Mouse (Mus musculus) c-Kit-positive CD71-positive TER-119-positive erythroid progenitor cells, embryonic 14.5 days (primary cell): ENCODE data around the gene Trpm3.

Experiments used
- DNase-seq: peaks from one replicate; pipeline ENCODE4 v3.0.0-alpha.2; 2013; ENCODE audit warnings: low spot score

Trpm3 gene

DNA sequence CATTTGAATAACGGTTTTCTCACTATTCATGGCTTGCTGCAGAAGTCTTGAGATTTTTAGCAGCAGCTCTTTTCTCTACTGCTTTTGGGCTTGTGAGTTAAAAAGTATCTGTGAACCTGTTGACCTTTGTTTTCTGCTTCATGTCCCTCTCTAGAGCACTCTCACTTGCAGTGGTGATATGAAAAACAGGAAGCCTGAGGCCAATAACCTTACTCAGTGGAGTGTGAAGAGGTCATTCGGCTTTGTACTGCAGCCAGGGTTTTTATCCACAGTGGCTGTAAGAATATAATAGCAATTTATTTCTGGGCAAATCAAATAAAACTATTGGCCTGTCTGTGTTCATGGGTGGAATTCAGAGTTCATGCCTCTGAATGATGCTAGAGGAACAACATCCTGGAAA, 503.3 kb downstream of the Trpm3 start:
- no peak for DNase-seq

DNA sequence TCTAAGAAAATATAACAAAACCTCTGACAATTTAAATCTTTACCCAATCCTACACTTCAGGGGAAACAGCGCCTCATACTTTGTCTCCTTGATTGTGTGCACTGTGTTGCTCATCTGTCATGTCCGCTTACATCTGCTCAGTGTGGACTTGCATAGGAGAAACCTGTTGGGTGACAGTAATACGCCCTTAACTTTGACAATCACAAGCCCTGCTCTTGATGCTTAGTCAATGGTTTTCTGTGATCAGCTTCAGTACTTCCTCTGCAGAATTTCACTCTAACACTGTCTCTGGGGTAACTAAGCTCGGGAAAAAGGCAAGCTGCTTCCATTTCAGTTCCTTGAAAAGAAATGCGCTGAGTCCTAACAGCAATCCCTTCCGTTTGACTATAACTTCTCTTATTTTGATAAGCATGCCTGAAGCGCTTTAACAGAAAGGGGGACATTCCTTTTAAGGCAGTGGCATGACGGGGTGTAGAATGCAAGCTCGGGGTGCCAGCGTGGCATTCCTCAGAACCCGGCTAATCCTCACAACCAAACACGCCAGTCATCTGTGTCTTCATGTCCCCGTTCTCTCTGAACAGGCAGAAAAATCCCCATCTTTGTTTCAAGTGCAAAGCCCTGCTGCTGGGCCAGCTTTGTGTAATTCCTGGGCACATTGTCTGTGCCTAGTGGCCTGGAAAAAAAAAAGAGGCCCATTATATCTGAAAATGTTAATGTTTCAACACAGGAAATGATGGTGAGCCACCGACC, 517.8 kb downstream of the Trpm3 start:
- no peak for DNase-seq

DNA sequence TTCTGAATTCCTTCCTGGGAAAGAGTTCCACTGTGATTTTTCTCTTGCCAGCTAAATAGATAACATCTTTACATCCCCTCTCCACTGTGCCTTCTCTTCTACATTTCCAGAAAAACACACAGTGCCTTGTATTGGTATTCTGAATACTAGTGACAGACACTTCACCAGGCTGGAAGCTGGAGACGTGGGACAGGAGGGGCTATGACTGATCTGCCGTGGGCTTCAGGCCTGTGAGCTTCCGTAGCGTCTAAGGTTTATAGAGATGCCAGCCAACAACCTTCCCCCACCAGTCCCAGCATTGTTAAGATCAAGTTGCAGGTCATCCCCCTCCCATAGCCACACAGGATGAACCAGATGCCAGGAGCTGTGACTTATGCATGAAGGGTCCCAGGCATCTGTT, 518.4 kb downstream of the Trpm3 start:
- DNase-seq: no peak

DNA sequence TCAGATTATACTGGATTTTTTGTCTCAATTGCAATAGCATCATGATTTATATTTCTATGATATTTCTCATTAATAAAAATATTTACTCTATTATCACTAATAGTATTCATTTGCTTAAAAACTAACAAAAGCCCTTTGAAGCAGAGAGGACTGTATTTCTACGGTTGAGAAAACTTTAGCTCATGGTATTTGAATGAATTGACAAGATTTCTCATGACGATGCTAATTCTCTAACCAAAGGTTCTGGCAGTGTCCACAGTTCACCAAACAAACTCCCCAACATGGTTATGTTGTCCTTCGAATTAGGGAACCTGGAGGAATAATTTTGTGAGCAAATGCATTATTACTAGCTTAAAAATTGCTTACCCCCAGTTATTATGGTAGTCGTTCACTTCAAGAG, 526.6 kb downstream of the Trpm3 start:
- no peak for DNase-seq

DNA sequence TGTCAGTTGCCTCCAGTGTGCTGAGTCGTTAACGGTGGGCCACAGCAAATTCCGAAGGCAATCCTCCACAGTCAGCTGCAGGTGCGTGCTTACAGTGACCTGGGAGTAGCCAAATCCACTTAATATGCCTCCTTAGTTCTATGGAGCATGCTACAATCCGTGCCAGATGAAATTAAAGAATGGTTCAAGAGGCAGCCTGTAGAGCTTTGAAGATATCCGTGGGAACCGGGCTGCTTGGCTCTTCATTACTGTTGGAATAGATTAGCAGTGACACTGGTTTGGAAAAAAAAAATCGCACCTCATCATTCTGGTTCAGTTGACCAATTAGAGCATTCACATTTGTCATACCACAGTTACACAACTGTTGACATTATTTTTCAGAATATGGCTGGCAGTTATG, 531.4 kb downstream of the Trpm3 start:
- no peak for DNase-seq

DNA sequence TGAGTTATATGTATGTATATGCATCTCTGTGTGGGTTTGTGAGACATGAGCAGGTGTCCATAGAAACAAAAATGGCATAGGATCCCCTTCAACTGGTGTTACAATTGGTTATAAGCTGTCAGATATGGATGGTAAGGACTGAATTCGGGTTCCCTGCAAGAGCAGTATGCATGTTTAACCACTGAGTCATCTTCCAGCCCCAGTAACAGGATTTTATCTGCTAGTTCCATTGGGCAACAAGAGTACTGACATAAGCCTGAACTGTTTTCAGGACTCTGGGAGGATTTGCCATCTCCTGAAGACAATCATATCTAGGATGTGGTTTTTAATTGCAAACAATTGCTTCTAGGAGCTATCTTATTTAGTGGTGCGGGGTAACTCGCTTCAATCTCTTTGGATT, 534.0 kb downstream of the Trpm3 start:
- DNase-seq: no peak

DNA sequence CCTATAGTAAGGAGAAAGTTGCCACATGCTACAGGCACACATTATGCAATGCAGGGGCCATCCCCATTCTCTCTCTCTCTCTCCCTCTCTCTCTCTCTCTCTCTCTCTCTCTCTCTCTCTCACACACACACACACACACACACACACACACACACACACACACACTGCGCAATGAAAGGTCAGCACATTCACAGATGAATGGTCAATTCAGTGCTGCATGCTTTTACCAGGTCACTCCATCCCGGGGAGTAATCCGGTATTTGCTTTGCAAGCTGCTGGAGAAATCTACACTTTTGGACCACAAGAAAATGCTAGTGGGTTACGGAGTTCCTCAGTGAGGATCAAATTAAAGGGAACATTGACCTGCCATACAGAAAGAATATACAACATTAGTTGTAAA, 537.4 kb downstream of the Trpm3 start:
- DNase-seq: no peak

DNA sequence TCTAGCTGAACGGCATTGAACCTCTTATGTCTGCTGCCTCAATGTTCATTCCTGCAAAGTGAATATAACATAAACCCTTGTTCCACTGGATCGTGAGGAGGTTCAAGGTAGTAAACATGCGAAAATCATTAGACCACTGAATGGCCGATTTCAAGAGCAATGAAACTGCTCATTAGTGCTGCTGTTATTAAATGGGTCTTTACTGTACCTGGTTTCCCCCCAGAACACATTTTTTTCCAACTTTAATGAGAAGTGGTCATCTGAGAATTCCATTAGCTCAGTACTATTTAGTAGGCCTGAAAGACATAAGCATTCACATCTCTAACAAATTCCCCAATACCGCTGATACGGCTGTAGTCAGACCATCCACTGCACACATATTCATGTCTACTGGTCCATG, 543.4 kb downstream of the Trpm3 start:
- no peak for DNase-seq

DNA sequence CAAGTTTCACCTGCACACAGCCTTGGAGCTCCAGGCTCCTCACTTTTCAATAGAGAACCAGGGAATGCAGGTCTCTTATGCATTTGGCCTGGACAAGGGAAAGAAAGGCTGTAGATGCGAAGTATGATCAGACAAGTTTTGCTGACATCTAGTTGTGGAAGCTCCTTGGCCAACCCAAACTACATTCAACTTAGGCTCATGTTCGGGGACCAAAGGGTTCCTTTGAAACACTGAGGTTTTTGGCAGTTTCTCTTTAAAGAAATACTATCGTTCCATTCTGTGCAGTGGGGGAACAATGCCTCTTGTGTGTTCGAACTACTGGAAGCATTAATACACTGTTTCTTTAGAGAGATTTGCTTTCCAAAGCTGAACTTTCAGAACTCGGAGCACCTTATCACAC, 553.1 kb downstream of the Trpm3 start:
- DNase-seq: no peak

DNA sequence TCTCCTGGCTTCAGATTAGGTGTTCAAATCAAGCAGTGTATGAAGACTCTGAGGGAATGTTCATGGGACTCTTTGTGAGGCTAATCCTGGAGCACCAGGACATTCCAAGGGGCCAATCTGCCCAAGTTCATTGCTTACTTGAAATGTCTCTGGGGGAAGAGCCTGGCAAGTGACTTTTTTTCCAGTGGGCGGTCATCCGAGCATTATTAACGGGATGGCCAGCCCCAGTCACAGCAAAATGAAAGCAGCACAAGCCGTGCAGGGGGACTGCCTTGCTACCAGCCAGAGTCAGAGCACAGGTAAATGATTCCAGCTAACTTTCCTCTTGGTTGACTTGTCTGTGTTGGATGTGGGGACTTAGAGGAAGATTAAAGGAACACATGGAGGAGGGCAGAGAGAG, 553.7 kb downstream of the Trpm3 start:
- DNase-seq: no peak

DNA sequence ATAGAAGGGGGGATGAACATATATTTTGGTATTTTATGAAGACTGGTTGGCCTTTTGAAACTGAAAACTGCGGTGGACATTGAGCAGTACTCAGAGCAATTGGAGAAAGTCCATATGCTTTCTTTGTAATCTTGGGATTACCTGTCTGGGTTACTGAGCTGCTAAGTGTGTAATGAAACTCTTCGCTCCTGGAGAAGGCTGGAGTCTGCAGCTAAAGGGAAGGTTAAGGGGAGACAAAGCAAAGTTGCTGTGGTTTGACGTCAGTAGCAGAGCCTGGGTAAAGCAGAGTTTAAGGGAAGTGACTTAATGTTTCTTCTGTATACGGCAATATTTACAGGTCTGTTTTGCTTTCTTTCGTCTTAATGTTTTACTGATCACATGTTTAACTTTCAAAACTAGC, 554.1 kb downstream of the Trpm3 start:
- DNase-seq: no peak

DNA sequence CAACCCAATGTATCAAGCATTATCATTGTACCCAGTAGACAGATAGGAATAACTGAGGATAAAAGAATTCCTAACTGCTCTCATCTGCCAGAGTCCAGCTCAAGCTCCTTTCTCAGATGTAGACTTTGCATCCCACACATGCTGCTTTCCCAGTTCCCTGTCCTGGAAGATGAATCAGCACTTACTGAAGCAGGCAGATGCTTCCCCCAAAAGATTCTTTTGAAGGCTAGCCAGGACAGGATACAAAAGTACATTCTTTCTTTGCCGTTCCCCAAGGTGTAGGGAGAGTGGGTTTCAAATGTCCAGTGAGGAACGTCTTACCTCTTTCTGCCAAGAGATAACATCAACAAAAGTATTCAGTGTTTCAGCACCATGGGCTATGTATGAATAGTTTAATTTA, 556.6 kb downstream of the Trpm3 start:
- DNase-seq: no peak

DNA sequence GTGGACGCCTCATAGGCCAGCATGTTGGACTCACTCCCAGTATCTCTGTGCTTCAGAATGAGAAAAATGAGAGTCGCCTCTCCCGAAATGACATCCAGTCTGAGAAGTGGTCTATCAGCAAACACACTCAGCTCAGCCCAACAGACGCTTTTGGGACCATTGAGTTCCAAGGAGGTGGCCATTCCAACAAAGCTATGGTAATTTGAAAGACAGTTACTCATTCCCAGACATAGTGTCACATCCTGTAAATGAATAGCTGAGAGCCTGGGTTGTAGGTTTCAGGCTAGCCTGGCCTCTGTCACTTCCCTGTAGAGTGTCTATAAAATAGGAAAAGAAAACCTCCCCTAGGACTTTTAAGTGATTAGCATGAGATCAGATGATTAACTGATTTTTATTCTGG, 559.9 kb downstream of the Trpm3 start:
- DNase-seq: no peak

DNA sequence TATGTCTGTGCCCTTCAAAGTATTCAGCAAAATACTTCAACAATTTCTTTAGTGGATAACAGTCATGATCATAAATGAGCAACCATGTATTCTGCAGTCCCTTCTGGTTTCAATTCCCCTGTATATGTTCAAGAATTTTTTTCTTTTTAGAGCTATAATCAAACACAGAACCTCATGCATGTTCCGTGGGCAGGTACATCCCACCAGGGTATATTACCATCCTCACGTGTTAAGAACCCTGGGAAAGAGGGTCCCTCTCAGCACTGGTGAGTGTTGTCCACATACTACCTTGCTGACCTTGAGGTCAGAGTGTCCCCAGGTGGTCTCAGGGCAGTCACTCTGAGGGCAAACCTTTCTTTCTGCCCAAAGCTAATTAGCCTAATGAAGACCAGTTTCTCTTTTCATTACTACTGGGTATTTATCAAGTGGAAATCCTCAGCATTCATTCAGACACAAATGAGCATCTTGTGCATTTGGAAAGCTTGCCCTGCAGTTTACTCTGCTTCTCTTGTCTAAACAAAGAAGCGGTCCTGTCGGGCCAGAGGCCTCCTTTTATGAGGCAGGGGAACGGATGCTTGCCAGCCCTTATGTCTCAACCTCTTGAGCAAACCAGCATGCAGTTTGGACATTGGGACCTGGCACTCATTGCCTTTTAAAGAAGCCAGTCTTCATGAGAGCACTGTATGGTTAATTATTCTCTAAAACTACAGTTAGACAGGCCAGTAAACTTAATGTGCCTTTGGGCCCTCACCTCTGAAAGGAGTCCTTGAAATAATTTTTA, 562.2 kb downstream of the Trpm3 start:
- no peak for DNase-seq

DNA sequence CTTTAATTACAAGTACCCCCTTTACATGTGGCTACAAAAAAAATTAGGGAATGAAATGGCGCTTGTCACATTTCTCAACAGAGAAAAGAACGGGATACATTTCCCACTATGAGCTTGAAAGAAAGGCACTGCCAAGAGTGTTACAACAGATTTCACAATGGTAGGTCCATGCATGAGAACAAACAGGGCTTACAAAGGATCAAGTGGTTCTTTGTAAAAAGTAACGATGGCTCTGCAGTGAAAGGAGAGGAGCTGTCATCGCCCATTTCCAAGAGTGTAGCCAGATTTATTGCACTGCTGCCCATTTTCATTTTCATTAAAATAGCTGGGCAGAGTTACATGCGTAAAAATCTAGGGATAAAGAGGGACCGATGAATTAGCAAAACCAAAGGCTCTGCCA, 565.0 kb downstream of the Trpm3 start:
- DNase-seq: no peak

DNA sequence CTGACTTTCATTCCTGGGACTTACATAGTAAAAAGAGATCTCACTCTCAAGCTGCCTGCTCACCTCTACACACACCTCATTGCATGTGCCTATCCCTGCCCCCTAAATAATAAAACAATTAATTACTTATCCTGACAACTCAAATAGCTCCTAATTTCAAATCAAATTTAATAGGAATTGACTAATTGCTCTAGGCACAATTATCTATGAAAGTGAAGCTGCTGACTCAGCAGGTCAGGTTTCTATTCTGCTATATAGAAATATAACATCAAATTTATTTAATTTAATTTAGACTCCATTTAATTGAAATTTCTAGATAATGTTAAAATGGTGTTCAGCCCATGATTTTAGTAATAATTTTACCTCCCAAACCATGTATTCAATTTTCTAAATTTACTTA, 566.6 kb downstream of the Trpm3 start:
- no peak for DNase-seq

DNA sequence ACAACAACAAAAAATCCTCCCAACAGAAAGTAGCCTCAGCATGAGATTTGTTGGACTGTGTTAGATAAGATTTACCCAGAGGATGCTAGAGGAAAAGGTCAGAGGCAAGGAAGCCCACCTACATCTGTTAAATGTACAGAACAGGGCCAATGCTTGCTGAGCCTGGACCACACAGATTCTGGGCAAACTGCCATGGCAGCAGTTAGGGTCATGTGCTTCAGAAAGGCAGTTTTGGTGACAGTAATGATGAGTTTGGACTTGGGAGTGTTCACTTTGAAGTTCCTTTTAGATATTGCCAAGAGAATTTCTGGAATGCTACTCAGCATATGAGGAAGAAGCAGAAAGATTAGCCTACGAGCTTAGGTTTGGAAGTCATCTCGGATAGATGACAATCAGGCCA, 580.2 kb downstream of the Trpm3 start:
- no peak for DNase-seq

DNA sequence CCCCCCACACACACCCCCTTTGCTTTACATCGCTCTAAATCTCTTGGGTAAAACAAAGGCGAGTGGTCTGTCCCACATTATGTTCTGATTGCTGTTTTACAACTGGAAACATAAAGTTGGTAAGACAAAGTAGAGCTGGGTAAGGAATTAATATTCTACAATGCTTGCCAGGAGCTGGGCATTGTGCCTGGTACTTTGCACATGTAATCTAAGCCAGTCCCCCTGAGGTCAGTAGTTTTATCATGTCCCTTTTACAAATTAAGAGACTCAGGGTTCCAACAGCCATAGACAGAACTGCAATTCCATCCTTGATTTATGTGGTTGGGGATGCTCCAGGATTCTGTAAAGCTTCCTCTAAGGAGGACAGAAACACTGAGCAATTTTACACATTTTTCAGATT, 591.0 kb downstream of the Trpm3 start:
- no peak for DNase-seq

DNA sequence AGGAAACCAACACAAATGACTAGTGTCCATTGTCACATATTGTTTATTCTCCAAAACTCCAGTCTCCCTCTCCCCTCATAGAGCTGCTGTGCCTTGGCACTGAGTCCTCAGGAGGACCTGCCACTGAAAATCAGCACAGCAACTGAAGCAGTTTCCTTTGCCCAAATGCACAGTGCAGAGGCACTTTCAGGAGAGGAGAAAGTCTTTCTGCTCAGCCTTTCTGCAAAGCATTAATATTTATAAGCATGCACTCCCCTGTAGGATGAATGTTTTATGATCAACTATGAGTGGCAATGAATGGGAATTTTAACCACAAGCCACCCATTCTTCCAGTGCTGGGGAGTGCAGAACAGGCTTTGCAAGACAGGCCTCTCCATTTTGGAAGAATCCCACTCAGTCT, 592.1 kb downstream of the Trpm3 start:
- DNase-seq: no peak

DNA sequence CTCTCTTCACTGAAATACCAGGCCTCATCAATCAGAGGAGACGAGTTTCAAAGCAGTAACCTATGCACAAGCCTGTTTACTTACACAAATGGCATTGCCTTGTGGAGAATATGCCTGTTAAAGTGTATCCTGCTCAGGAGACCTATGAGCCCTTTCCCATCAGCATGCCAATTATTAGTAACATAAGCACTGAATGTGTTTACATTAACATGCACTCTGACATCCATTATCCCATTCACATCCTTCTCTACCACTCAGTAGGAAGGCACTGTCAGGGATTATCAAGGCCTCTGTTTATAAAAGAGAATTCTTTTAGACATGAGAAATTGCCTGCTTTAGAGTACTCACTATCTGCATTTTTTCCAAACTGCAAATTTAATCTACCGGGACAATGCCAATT, 598.0 kb downstream of the Trpm3 start:
- no peak for DNase-seq

DNA sequence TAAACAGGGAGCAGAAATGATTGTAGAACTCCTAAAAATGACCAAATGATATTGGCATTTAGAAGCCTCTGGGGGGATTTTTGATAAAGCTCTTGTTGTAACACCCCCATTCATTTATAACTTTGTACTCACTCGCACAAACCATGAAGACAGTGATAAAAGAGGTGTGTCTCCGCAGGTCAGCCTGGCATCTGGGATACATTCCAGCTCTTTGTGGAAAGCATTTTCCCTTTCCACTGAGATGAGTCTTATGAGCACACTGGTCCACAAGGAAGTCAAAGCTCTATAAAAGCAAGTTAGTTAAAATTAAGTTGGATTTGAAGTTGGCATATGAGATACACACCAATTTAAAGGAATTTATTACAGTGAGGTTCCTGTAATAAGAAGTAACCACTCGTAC, 600.4 kb downstream of the Trpm3 start:
- DNase-seq: no peak

DNA sequence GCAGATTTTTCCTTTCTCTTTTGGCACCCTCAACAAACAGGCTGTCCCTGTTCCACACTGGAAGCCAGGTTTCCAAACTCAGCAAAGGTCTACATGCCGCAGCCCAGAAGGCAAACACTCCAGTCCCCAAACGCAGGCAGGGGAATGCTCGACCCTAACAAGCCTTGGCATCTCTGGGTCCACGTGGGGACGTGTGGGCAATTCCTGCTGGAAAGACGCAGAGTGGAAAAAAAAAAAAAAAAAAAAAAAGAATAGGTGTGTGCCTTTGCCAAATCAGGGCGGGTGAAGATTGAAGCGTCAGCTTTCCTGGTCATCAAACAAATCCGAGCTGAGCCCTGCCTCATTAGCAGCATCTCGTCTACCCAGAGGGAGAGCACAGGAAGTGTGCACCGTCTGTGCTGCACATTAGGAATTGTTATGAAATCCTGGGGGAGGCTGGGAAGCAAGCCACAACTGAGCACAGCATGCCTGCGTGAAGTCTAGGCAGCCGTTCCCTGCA, 614.5 kb downstream of the Trpm3 start:
- DNase-seq: no peak

DNA sequence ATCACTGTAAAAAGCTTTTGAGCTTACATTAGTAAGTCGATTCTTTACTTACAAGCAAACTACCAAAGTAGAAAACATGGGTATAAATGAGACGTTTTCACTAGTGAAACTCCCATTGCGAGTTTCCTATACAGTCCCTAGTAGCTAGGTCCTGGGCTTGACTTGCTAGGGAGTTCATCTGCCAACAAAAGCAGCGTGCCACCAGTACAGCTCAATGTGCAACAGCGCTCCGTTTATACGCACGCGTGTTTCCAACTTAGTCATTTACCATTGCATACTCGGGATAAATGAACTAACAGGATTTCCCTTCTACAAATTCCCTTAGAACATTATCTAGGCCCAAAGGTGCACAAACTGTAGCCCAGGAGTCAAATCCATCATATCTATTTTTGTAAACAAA, 615.2 kb downstream of the Trpm3 start:
- DNase-seq: no peak

DNA sequence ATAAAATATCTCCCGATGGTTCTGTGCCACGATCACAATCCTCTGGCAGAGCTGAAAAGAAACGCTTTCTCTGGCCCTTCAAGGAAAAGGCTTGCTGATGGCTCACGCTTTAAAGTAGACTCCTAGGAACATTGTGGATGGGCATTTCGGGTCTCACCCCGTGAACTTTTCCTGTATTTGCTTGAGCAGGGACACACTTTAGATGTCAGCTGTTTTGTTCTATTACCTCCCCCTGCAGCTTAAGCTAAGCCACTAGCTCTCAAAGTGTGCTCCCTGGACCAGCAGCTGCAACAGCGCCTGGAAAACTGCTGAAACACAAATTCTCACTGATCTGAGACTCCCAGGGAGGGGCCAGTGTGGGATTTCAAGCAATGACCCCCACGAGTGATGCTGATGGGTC, 615.7 kb downstream of the Trpm3 start:
- DNase-seq: no peak
